Mouse (Mus musculus): ENCODE results near the gene Gna15. TPM values are rescaled to one million over a fixed set of nuclear protein-coding genes. Genes with fewer than 3 reads are reported as not detected.

The Gna15 gene
- polyA plus RNA-seq, 1 experiment from 2014 or later = not detected

DNA sequence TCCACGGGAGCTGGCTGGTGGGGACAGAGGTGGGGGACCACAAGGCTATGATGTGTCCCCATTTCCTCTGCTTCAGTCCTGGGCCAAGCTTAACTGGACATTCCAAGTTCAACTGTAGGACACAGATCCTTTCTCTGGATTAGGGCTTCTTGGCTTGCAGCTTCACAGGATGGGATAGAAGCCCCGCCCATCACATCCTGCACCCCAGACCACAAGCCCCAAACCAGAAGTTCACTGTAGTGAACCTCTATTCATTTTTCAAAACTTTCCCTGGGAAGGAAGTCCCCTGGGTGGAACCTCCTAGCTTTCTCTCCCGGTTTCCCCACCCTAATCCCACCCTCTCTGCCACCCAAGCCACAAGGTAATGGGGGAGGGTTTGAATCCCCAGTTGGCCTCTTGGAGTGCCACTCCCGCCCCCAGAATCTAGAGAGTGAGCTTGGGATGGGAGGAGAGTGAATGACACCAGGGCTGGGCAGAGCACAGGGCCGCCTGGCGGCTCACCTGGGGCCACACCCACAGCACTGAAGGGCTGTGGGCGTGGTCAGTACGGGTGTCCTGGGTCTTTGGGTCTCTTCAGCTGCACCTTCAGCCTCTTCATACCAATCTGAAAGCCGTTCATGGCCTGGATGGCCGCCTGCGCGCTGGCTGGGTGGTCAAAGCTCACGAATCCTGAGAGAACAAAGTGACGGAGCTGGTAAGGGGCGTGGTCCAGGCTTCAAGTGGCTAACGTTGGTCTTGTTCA lies 62.2 kb downstream of the Gna15 start:
- H3K27me3 ChIP-seq = peaks cover 13% of the 10 kb centered on the region
- TF ChIP-seq CTCF (IDR thresholded peaks at IDR 0.05) = no peak
- DNase-seq (ENCODE audit: low read depth, low spot score) (no peak), ATAC-seq (no peak)
- in situ Hi-C loops (cut with MboI; ENCODE audit: low pct_unique_long_range_greater_than_20kb) = no loop called here
- ChIA-PET POLR2A (interaction anchor here (0.6 kb wide), 1 partner anchor 26 kb away, joined by 4 read pairs; no protein-coding TSS in a partner anchor), CTCF (interaction anchor here (1.4 kb wide), 1 partner anchor 12 kb away, joined by 3 read pairs; no protein-coding TSS in a partner anchor)

DNA sequence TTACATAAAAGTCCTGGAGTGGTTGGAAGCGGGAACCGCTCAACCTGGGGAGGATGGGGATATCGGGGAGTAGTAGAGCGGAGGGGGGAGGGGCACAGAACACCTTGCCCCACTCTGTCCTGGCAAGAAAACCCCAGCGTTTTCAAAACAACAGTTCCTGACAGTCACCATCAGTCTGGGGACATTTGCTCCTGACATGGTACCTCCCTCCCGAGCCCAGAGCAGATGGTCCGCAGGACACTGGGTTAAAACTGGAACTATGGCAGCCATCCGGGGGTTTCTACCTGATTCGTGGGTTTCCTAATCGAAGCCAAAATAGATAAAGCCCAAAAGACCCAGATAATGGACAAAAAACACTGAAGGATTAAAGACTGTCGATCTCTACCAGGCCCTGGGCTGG lies 63.1 kb downstream of the Gna15 start:
- DNase-seq (ENCODE audit: low read depth, low spot score) (no peak), ATAC-seq (no peak)
- peaks cover 13% of the 10 kb centered on the region for H3K27me3 ChIP-seq
- CTCF ChIA-PET = no interaction called here
- in situ Hi-C loops (cut with MboI; ENCODE audit: low pct_unique_long_range_greater_than_20kb) = no loop called here
- no peak for TF ChIP-seq CTCF (IDR thresholded peaks at IDR 0.05)
- POLR2A ChIA-PET = interaction anchor here (0.6 kb wide), 1 partner anchor 27 kb away, joined by 4 read pairs; no protein-coding TSS in a partner anchor

DNA sequence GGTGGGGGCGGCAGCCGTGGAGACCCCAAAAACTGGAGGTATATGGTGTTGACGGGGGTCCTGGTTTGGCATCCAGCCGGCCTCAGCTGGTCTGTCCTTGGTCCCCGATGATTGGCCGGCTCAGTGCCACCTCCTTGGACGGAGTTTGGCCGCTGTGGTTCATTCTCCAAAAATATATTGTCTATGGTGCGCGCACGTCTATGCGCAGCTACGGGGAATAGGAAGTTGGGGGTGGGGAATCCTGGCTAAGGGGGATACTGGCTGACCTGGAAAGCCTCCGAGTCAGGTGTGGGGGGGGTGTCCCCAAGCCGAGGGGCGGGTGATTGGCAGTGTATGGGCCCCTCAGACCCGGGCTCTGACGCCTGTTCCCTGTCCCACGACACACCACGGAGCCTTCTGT lies 63.6 kb downstream of the Gna15 start:
- no peak for TF ChIP-seq CTCF (IDR thresholded peaks at IDR 0.05)
- ATAC-seq (no peak), DNase-seq (ENCODE audit: low read depth, low spot score) (no peak)
- peaks cover 13% of the 10 kb centered on the region for H3K27me3 ChIP-seq
- in situ Hi-C loops (cut with MboI; ENCODE audit: low pct_unique_long_range_greater_than_20kb) = no loop called here
- ChIA-PET POLR2A (interaction anchor here (0.6 kb wide), 1 partner anchor 125 kb away, joined by 6 read pairs; no protein-coding TSS in a partner anchor), CTCF (no interaction called here)

DNA sequence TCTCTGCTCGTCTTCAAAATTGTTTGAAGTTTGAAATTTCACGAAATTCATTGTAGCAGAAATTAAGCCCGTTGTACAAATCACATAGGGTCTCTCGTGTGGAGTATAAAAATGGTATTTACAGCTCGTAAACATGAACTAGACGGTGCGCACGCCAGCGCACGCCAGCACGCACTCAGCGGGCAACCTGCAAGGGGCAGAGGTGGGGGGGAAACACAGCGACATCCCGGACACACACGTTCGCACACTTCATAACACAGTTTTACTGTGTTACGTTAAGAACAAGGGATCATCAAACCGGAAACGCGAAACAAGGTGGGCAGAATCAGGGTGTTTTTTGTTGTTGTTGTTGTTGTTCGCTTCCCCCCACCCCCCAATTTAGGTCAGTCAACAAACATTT lies 64.6 kb downstream of the Gna15 start:
- TF ChIP-seq CTCF (IDR thresholded peaks at IDR 0.05) = no peak
- DNase-seq (ENCODE audit: low read depth, low spot score) (no peak), ATAC-seq (no peak)
- POLR2A ChIA-PET = no interaction called here
- peaks cover 13% of the 10 kb centered on the region for H3K27me3 ChIP-seq
- in situ Hi-C loops (cut with MboI; ENCODE audit: low pct_unique_long_range_greater_than_20kb) = no loop called here
- CTCF ChIA-PET = interaction anchor here (0.9 kb wide), 1 partner anchor 64 kb away, joined by 3 read pairs; no protein-coding TSS in a partner anchor

DNA sequence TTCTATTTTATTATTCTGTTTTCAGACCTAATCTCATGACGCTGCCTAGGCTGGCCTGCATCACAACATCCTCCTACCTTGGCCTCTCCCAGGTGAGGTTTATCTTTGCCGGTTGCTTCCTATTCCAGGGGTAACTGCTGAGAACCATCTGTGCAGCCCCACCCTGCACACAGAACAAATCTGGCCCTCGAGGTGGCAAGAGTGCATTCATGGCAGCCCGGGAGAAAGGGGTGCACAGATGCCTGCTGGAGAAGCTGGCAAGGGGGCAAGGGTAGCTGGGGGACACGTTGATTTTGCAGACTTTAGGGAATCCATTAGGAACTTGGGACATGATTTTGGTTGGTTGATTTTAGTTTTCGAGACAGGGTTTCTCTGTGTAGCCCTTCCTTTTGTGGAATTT lies 65.8 kb downstream of the Gna15 start:
- H3K27me3 ChIP-seq = peaks cover 13% of the 10 kb centered on the region
- in situ Hi-C loops (cut with MboI; ENCODE audit: low pct_unique_long_range_greater_than_20kb) = no loop called here
- TF ChIP-seq CTCF (IDR thresholded peaks at IDR 0.05) = no peak
- ATAC-seq = no peak
- no peak for DNase-seq (ENCODE audit: low read depth, low spot score)
- ChIA-PET POLR2A (no interaction called here), CTCF (no interaction called here)

DNA sequence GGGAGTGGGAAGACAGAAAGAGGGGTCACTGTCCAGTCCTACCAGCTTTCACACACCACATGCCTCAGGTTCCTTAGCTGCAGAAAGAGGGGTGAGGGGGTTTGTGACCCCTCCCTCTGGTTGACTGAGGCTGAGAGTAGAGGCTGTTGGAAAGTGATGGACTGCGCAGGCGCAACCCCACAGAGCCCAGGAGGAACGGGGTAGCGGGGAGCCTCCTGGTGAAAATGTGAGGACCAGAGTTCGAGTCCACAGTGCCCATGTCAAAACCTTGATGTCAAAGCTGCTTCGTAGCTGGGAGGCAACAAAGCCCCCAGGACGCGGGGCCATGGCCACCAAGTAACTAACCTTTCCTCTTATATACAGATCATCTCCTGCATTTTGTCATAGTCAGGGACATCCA lies 66.4 kb downstream of the Gna15 start:
- in situ Hi-C loops (cut with MboI; ENCODE audit: low pct_unique_long_range_greater_than_20kb) = no loop called here
- peaks cover 7% of the 10 kb centered on the region for H3K27me3 ChIP-seq
- DNase-seq (ENCODE audit: low read depth, low spot score) (no peak), ATAC-seq (no peak)
- CTCF ChIA-PET = no interaction called here
- no peak for TF ChIP-seq CTCF (IDR thresholded peaks at IDR 0.05)
- POLR2A ChIA-PET = no interaction called here

DNA sequence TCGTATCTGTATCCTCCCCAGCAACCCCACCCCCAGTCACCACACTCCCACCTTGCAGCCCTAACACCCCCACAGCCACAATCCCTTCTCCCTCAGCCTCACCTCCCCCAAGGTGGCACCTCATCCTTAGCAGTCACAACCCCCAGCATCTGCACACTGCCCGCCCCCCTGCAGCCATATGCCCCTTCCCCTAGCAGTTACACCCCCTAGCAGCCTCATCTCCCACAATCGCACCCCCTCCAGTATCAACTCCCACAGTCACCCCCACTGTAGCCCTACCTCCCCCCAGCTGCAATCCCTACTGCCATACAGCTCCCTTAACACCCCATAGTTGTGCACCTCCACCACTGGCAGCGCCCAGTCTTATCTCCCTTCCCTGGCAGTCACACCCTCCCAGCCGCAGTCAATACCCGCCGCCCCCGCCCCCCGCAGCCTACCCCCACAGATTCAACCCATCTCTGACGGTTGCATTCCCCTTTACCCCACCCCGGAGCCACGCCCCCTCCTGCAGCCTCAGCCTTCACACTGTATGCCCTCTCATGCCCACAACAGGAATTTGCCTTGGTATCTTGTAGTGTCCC lies 67.0 kb downstream of the Gna15 start:
- CTCF ChIA-PET = no interaction called here
- H3K27me3 ChIP-seq = peaks cover 5% of the 10 kb centered on the region
- no peak for TF ChIP-seq CTCF (IDR thresholded peaks at IDR 0.05)

DNA sequence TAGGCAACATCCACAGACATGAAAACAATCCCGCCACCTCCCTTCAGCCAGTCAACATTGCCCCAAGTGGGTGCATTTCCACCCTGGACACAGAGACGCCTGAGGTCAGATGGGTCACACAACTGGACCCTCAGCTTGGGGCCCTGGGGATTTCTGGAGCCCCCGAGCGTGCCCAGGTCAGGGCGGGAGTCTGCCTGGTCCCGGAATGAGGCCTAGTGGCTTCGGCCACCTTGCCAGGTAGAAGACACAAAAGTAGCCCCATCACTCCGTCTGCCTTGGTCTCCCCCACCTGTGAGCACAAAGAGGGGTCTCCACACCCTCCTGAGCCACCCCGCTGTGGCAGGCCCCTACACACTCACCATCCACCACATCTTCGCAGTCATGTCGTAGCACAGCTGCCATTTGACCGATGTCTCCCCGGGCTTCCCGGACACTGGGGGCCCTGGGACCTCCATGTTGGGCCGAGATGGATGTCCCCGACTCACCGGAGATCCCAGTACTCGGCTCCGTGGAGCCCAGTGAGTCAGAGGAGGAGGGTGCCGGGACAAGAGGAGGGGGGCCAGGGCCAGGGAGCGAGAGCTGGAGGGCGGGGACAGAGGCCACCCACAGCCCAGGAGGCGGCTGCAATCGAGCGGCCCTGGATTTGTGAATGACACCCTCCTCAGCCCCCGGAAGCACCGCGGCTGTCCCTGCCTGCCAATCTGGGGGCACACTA lies 68.7 kb downstream of the Gna15 start, which contains the start of gene Nfic:
Gene Nfic (minus strand): TSS at position 455 of the 715 bp plus-strand sequence.
- ChIA-PET CTCF (no interaction called here), POLR2A (no interaction called here)
- DNase-seq (ENCODE audit: low read depth, low spot score) (no peak), ATAC-seq (no peak)
- peaks cover 3% of the 10 kb centered on the region for H3K27me3 ChIP-seq
- no peak for TF ChIP-seq CTCF (IDR thresholded peaks at IDR 0.05)
- in situ Hi-C loops (cut with MboI; ENCODE audit: low pct_unique_long_range_greater_than_20kb) = no loop called here

More for the DNA sequence above, 67.0 kb downstream of the Gna15 start:
- in situ Hi-C loops (cut with MboI; ENCODE audit: low pct_unique_long_range_greater_than_20kb) = no loop called here
- ATAC-seq (no peak), DNase-seq (ENCODE audit: low read depth, low spot score) (no peak)
- POLR2A ChIA-PET = no interaction called here

DNA sequence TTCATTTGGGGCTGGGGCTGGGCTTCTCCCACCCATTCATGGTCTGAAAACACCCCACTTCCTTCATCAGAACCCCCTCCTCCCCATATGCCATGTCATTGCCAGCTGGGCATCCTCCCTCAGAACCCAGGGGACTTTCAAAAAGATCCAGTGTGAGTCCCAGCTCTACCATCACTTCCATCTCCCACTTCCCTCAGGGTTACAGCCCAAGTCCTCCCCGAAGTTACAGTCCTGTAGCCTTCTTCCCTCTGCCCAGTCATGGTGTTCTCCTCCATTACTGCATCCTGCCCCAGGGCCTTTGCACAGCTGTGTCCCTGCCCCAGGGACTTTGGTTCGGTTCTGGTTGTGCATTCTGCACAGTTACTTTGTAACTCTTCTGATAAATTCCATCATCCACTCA lies 69.9 kb downstream of the Gna15 start:
- ChIA-PET POLR2A (no interaction called here), CTCF (no interaction called here)
- DNase-seq (ENCODE audit: low read depth, low spot score) (no peak), ATAC-seq (no peak)
- H3K27me3 ChIP-seq = peaks cover 3% of the 10 kb centered on the region
- in situ Hi-C loops (cut with MboI; ENCODE audit: low pct_unique_long_range_greater_than_20kb) = loop anchor here (5.0 kb wide), 1 partner anchor 167 kb away; no protein-coding TSS in a partner anchor
- TF ChIP-seq CTCF (IDR thresholded peaks at IDR 0.05) = no peak

DNA sequence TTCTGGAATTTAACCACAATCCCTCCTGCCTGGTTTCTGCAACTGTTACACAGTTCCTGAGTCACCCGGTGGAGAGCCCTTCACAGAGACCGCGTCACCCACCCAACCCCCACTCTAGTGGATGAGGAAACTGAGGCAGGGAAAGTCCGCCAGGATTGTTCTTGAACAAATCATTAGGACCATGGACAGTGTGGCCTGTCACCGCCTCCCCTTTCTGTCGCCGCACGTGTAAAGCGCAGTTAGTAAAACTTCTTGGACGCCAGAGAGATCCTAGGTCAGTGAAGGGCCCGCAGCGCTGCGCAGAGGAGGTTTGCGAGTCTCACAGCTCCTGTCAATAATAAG lies 71.1 kb downstream of the Gna15 start:
- no peak for DNase-seq (ENCODE audit: low read depth, low spot score)
- H3K27me3 ChIP-seq = peaks cover 5% of the 10 kb centered on the region
- TF ChIP-seq CTCF (IDR thresholded peaks at IDR 0.05) = no peak
- no peak for ATAC-seq
- CTCF ChIA-PET = interaction anchor here (1.2 to 4.0 kb wide), 2 partner anchors 48 to 58 kb away, joined by 4 to 24 read pairs; partner anchors contain the start of gene Smim24
- in situ Hi-C loops (cut with MboI; ENCODE audit: low pct_unique_long_range_greater_than_20kb) = loop anchor here (5.0 kb wide), 1 partner anchor 166 kb away; no protein-coding TSS in a partner anchor
- POLR2A ChIA-PET = interaction anchor here (1.1 kb wide), 1 partner anchor 75 kb away, joined by 4 read pairs; the partner anchor contains the start of gene Fzr1

Other genes with a start within 250 kb of the Gna15 start
- 6.5 TPM for gene Tjp3, start 232.6 kb downstream of the Gna15 start, polyA plus RNA-seq (2021)
- 51.5 TPM for gene Pip5k1c, start 231.3 kb downstream of the Gna15 start, polyA plus RNA-seq (2021)
- 34.5 TPM for gene Cactin, start 203.1 kb downstream of the Gna15 start, polyA plus RNA-seq (2021)
- gene Tbxa2r, start 195.5 kb downstream of the Gna15 start, polyA plus RNA-seq (2021) = not detected
- 0.46 TPM for gene Gipc3, start 181.0 kb downstream of the Gna15 start, polyA plus RNA-seq (2021)
- gene Hmg20b, start 173.7 kb downstream of the Gna15 start, polyA plus RNA-seq (2021) = 118 TPM
- gene Mfsd12, start 166.7 kb downstream of the Gna15 start, polyA plus RNA-seq (2021) = 23.9 TPM
- gene 4930404N11Rik, start 158.4 kb downstream of the Gna15 start, polyA plus RNA-seq (2021) = 2.7 TPM
- gene Fzr1, start 145.7 kb downstream of the Gna15 start, polyA plus RNA-seq (2021) = 62.1 TPM
- 83.4 TPM for gene Dohh, start 139.8 kb downstream of the Gna15 start, polyA plus RNA-seq (2021)
- gene Gm48551, start 139.8 kb downstream of the Gna15 start, polyA plus RNA-seq (2021) = 2.4 TPM
- 0.76 TPM for gene Gm48552, start 135.2 kb downstream of the Gna15 start, polyA plus RNA-seq (2021)
- gene Smim24, start 131.2 kb downstream of the Gna15 start, polyA plus RNA-seq (2021) = 0.18 TPM
- gene Nfic, start 68.6 kb downstream of the Gna15 start, polyA plus RNA-seq (2021) = 41.8 TPM
- gene Celf5, start 41.5 kb downstream of the Gna15 start, polyA plus RNA-seq (2021) = 0.99 TPM
- 104 TPM for gene Ncln, start 27.8 kb downstream of the Gna15 start, polyA plus RNA-seq (2021)
- gene S1pr4, start 24.1 kb downstream of the Gna15 start, polyA plus RNA-seq (2021) = 0.03 TPM
- 76.2 TPM for gene Gna11, start 21.0 kb upstream of the Gna15 start, polyA plus RNA-seq (2021)
- gene Aes, start 35.3 kb upstream of the Gna15 start, polyA plus RNA-seq (2021) = 1,239 TPM
- 46.4 TPM for gene Tle2, start 50.3 kb upstream of the Gna15 start, polyA plus RNA-seq (2021)
- gene Tle6, start 76.8 kb upstream of the Gna15 start, polyA plus RNA-seq (2021) = 7.5 TPM
- gene BC025920, start 82.0 kb upstream of the Gna15 start, polyA plus RNA-seq (2021) = 1.1 TPM
- gene Sirt6, start 103.6 kb upstream of the Gna15 start, polyA plus RNA-seq (2021) = 21.7 TPM
- gene Ankrd24, start 104.3 kb upstream of the Gna15 start, polyA plus RNA-seq (2021) = 21.5 TPM
- gene Gm10778, start 124.8 kb upstream of the Gna15 start, polyA plus RNA-seq (2021) = 2.5 TPM
- gene Zfp433, start 180.6 kb upstream of the Gna15 start, polyA plus RNA-seq (2021) = 4.6 TPM
- 0.95 TPM for gene Gm3055, start 246.9 kb upstream of the Gna15 start, polyA plus RNA-seq (2021)